Mouse (Mus musculus) brown adipose tissue, adult 24 weeks (tissue): ENCODE measurements around the gene 1700123O20Rik. TPM values are rescaled to one million over a fixed set of nuclear protein-coding genes. Genes with fewer than 3 reads are reported as not detected.

Source experiments
- H3K27ac ChIP-seq: fragments of 200-500 bp; replicated peaks from 2 replicates; pipeline ENCODE4 v1.5.1; 2012; ENCODE audit warnings: low read depth, mild to moderate bottlenecking, low read length
- H3K4me1 ChIP-seq: fragments of 200-500 bp; 2 replicates; pipeline ENCODE4 v1.6.1; 2012; ENCODE audit warnings: low read length, mixed read lengths; ENCODE audit not compliant: control insufficient read depth, insufficient read depth, insufficient read length
- H3K4me3 ChIP-seq: fragments of 200-500 bp; 2 replicates; pipeline ENCODE4 v1.5.1; 2012; ENCODE audit warnings: low read depth, mild to moderate bottlenecking, low read length, moderate library complexity; ENCODE audit not compliant: insufficient read depth
- polyA plus RNA-seq: library from polyadenylated mRNA; stranded (reverse); fragments of >200 nt; gene quantifications from 2 replicates; pipeline ENCODE4 v1.2.4, GENCODE M21; 2012; ENCODE audit not compliant: missing spikeins, insufficient read depth, insufficient read length

The 1700123O20Rik gene
- polyA plus RNA-seq, 1 experiment = 33.3 TPM

- Histone ChIP-seq H3K4me3 (no peak overlapping the region), H3K27ac (no peak overlapping the region), H3K4me1 (no peaks in the 10 kb centered on the region)
Measured at GRCm38 (mm10) chr14:54699586-54699985, 13.6 kb downstream of the 1700123O20Rik start.

GRCm38 (mm10) chr14:54701298-54701697, 15.3 kb downstream of the 1700123O20Rik start:
- Histone ChIP-seq H3K27ac (no peak overlapping the region), H3K4me1 (no peaks in the 10 kb centered on the region), H3K4me3 (no peak overlapping the region)

GRCm38 (mm10) chr14:54703207-54703606, 17.2 kb downstream of the 1700123O20Rik start:
- Histone ChIP-seq H3K4me3 (no peak overlapping the region), H3K27ac (no peak overlapping the region), H3K4me1 (no peaks in the 10 kb centered on the region)

GRCm38 (mm10) chr14:54705844-54706243, 19.8 kb downstream of the 1700123O20Rik start:
- no peak overlapping the region for H3K27ac ChIP-seq
- no peak overlapping the region for H3K4me3 ChIP-seq
- no peaks in the 10 kb centered on the region for H3K4me1 ChIP-seq

DNA sequence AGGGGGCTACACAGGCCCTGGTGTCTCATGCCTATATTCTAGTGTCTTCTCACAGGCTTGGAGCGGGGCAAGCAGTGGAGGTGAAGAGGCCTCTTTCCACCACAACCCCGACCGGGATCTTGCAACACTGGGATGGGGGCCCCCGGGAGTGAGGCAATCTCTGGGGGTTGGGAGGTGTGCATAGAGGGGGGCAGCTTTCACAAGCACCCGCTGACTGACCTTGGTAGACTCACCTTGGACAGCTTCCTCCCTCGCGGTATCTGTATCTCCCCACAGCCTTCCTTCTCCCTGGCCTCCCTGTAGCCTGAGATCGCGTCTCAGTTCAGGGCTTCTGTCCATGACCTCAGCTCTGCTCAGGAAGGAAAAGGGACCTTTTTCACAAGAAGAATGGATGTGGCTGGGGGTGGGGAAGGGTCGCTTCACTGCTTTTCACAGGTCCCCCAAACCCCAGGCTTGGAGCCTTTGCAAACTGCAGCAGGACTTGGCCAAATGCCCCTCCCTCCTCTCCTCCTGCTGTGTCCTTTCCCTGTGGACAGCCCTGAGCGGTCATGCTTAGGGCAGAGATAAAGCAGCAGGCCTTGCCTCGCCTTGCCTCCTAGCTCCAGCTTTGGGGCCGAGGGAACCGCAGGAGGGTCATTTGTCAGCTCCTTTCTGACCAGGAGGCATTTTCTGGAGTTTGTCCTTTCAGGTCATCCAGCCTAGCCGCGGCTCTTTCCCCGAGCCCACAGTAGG, 20.7 kb downstream of the 1700123O20Rik start:
- Histone ChIP-seq H3K27ac (no peak overlapping the region), H3K4me1 (no peaks in the 10 kb centered on the region), H3K4me3 (no peak overlapping the region)

DNA sequence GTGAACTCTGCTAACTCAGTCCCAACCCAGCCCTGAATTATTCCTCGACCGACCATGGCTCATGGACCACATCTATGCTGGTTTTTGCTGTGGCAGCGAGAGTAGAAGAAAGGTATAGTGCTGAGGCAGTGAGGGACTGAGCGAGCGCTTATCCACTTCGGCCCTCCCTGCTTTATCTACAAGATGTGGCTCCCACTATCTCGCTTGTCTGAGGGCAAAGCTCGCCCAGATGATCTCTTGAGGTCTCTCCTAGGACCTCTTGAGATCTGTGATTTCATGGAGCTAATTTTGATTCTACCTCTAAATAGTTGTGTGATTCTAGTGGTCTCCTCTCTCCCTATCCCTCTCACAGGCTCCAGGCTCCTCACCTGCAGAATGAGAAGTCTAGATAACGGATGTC, 23.0 kb downstream of the 1700123O20Rik start:
- Histone ChIP-seq H3K4me3 (no peak overlapping the region), H3K27ac (no peak overlapping the region), H3K4me1 (no peaks in the 10 kb centered on the region)

GRCm38 (mm10) chr14:54712074-54712473, 26.1 kb downstream of the 1700123O20Rik start, which contains the start of gene Cebpe:
TSS of gene Cebpe (minus strand) at chr14:54712174.
- Histone ChIP-seq H3K4me1 (no peaks in the 10 kb centered on the region), H3K4me3 (no peak within 1 kb of the TSS), H3K27ac (peak within 1 kb of the TSS; percentile 60)

GRCm38 (mm10) chr14:54712861-54713260, 26.8 kb downstream of the 1700123O20Rik start:
- Histone ChIP-seq H3K4me1 (no peaks in the 10 kb centered on the region), H3K27ac (peak overlapping the region; percentile 60), H3K4me3 (no peak overlapping the region)

- H3K4me1 ChIP-seq = no peaks in the 10 kb centered on the region
- peak overlapping the region; percentile 56 for H3K4me3 ChIP-seq
- H3K27ac ChIP-seq = no peak overlapping the region
Measured at GRCm38 (mm10) chr14:54714121-54714520, 28.1 kb downstream of the 1700123O20Rik start.

GRCm38 (mm10) chr14:54714617-54715081, 28.6 kb downstream of the 1700123O20Rik start:
- Histone ChIP-seq H3K27ac (no peak overlapping the region), H3K4me1 (no peaks in the 10 kb centered on the region), H3K4me3 (peak overlapping the region; percentile 56)

- no peaks in the 10 kb centered on the region for H3K4me1 ChIP-seq
- no peak overlapping the region for H3K27ac ChIP-seq
- H3K4me3 ChIP-seq = no peak overlapping the region
Measured at GRCm38 (mm10) chr14:54715402-54715801, 29.4 kb downstream of the 1700123O20Rik start.

DNA sequence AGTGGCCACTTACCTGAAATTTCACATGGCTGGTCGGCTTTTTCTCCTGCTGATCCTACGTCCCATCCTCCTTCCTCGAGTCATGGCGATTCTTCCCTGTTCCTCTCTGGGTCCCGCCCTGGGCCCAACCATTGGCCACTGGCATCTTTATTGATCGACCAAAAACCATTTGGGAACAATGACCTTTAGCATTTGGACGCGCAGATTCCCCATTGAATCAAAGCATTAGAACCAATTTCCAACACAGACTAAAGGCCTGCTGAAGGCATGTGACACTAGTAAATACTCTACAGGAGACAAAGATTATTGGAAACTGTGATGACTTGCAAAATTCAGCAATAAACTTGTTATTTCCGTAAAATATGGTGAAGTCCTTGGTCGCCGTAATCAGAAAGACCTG, 34.0 kb downstream of the 1700123O20Rik start:
- H3K27ac ChIP-seq = no peak overlapping the region
- H3K4me3 ChIP-seq = no peak overlapping the region
- 0 out of 2 replicates have a peak, but pooled peaks cover 2% of the 10 kb centered on the region for H3K4me1 ChIP-seq

- Histone ChIP-seq H3K4me1 (0 out of 2 replicates have a peak, but pooled peaks cover 2% of the 10 kb centered on the region), H3K4me3 (no peak overlapping the region), H3K27ac (no peak overlapping the region)
Measured at GRCm38 (mm10) chr14:54720654-54721350, 34.8 kb downstream of the 1700123O20Rik start.

DNA sequence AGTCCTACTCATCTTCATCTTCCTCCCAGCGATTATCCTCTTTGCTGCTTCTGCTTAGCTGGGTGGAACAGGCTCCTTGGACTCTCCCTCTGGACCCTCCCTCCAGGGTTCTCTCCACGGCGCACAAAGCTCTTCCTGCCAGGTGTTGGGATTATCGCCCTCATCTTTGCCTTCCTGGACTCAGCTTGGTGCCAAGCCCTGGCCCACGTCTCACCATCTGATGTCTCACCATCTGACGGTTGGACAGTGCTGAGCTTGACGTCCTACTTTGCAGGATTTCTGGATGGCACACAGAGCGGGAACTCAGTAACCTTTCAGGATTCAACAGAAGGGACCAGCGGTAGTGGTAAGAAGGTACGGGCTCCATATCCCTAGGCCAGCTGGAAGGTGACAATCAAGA, 35.7 kb downstream of the 1700123O20Rik start:
- H3K4me1 ChIP-seq = 0 out of 2 replicates have a peak, but pooled peaks cover 2% of the 10 kb centered on the region
- H3K27ac ChIP-seq = no peak overlapping the region
- no peak overlapping the region for H3K4me3 ChIP-seq

DNA sequence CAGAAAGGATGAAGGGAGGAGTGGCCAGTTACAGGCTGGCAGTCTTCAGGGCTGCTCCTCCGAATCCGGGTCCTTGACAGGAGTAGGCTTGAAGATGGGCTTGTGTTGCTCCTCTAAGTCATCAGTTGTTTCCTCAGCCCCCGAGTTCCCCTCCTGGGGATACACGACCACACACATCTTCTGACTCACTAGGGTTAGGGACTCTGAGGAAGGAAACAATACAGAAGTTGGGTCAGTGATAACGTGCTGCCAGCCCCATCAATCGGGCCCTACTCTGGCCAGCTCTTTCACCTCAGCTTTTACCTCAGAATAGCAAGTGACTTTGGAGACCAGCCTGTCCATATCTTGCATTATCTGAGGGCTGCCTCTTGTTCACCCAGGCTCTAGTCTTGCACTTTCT, 38.0 kb downstream of the 1700123O20Rik start:
- H3K27ac ChIP-seq = no peak overlapping the region
- H3K4me3 ChIP-seq = no peak overlapping the region
- 0 out of 2 replicates have a peak, but pooled peaks cover 2% of the 10 kb centered on the region for H3K4me1 ChIP-seq
